Mouse (Mus musculus): ENCODE results near the gene AL731706.2.
A peak's percentile ranks its signal among the peaks of the same experiment; 100 is the strongest.
"Not testable (repeated sequence)": the region's sequence is repeated elsewhere in the genome, so short reads cannot be mapped to it uniquely, and the experiment has no call there.

AL731706.2 gene

GRCm38 (mm10) chr2:136885579-136885978 lies at the start of gene AL731706.2:
AL731706.2 (minus strand) TSS chr2:136885679.
- no peak for DNase-seq

GRCm38 (mm10) chr2:136921003-136921408 lies 35.5 kb upstream of the AL731706.2 start:
- peak; percentile 96 for DNase-seq

GRCm38 (mm10) chr2:136920257-136920993 lies 34.9 kb upstream of the AL731706.2 start:
- no peak for DNase-seq

- peak; percentile 88 for DNase-seq
These were observed 34.0 kb upstream of the AL731706.2 start for GRCm38 (mm10) chr2:136919433-136919832.

GRCm38 (mm10) chr2:136914334-136914902 lies 28.9 kb upstream of the AL731706.2 start:
- DNase-seq, result no peak

- DNase-seq, result no peak
These were observed 27.5 kb upstream of the AL731706.2 start for GRCm38 (mm10) chr2:136913021-136913420.

GRCm38 (mm10) chr2:136911958-136912411 lies 26.5 kb upstream of the AL731706.2 start:
- peak; percentile 94 for DNase-seq

GRCm38 (mm10) chr2:136909298-136909697 lies 23.8 kb upstream of the AL731706.2 start:
- no peak for DNase-seq

- DNase-seq, result no peak
These were observed 23.1 kb upstream of the AL731706.2 start for GRCm38 (mm10) chr2:136908596-136908995.

GRCm38 (mm10) chr2:136896131-136896530 lies 10.7 kb upstream of the AL731706.2 start:
- DNase-seq, result no peak

GRCm38 (mm10) chr2:136894494-136894893 lies 9.0 kb upstream of the AL731706.2 start:
- no peak for DNase-seq

GRCm38 (mm10) chr2:136891951-136892371 lies 6.5 kb upstream of the AL731706.2 start:
- peak; percentile 100 for DNase-seq

GRCm38 (mm10) chr2:136891068-136891950 lies 5.8 kb upstream of the AL731706.2 start, which contains the start of the genes Slx4ip, AL731706.1 and Mkks:
Slx4ip (plus strand) TSS chr2:136891218.
AL731706.1 (minus strand) TSS chr2:136891389.
Mkks (minus strand) TSS chr2:136891389.
- DNase-seq, result peak; percentile 100

GRCm38 (mm10) chr2:136890716-136891067 lies 5.2 kb upstream of the AL731706.2 start:
- not testable (repeated sequence) for DNase-seq

GRCm38 (mm10) chr2:136886846-136887245 lies 1.4 kb upstream of the AL731706.2 start:
- DNase-seq, result no peak

GRCm38 (mm10) chr2:136854543-136855388 lies 30.7 kb downstream of the AL731706.2 start:
- DNase-seq, result no peak

- DNase-seq, result no peak
These were observed 35.1 kb downstream of the AL731706.2 start for GRCm38 (mm10) chr2:136850366-136850765.

GRCm38 (mm10) chr2:136837994-136838393 lies 47.5 kb downstream of the AL731706.2 start:
- DNase-seq, result no peak

GRCm38 (mm10) chr2:136835882-136836281 lies 49.6 kb downstream of the AL731706.2 start:
- DNase-seq, result no peak
